Mouse (Mus musculus): ENCODE data around the gene Wwtr1.
A peak's percentile ranks its signal among the peaks of the same experiment; 100 is the strongest.

Wwtr1 gene

DNA sequence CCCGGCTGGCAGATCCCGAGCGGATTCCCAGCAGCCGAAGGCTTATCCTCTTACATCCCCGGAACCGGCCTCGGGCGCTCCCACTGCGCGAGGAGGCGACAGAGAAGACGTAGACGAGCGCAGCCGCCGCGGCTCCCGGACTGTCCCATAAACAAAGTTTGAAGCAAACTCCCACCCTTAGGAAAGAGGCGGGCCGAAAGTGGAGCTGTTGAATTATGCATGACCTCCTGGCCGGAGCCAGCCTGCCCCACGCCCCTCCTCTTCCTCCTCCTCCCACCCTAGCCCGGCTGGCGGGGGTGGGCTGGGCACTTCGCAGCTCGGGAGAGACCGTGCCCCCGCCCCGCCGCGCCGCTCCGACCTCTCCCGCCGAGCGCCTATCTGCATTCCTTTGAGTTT, at the start of gene Wwtr1:
Wwtr1 (minus strand) TSS at position 251 of the 396 bp plus-strand sequence.
- DNase-seq (ENCODE audit: low read depth, low spot score), result peak; percentile 86

DNA sequence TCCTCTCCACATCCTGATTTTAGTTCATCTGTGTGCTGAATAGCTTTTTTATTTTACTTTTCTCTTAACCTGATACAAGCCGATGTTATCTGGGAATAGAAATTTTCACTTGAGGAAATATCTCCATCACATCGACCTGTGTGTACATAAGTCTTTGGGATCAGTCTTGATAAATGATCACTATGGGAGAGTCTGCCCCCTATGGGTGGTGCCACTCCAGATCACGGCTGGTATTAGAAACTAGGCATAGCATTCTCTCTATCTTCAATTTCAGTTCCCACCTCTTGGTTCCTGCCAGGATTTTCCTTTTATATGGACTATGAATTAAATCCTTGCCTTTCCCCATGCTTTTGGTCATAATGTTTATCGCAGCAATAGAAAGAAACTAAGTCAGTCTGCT, 44.0 kb upstream of the Wwtr1 start:
- no peak for DNase-seq (ENCODE audit: low read depth, low spot score)

DNA sequence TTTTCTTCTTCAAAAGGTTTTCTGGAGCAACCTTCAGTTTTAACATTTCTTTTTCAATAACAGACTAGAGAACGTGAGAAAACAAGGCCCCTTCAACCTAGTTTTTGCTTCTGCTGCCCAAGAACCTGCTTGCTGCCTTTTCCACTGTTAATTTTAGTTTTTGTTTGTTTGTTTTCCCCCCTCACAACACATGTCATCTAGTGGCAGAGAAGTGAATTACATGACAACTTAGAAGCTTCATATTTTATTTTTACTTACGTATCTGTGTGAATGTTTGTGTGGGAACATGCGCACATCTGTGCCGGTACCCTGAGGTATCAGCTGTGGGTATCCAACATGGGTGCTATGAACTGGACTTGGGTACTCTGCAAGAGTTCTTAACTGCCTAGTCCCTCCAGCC, 39.9 kb upstream of the Wwtr1 start:
- no peak for DNase-seq (ENCODE audit: low read depth, low spot score)

DNA sequence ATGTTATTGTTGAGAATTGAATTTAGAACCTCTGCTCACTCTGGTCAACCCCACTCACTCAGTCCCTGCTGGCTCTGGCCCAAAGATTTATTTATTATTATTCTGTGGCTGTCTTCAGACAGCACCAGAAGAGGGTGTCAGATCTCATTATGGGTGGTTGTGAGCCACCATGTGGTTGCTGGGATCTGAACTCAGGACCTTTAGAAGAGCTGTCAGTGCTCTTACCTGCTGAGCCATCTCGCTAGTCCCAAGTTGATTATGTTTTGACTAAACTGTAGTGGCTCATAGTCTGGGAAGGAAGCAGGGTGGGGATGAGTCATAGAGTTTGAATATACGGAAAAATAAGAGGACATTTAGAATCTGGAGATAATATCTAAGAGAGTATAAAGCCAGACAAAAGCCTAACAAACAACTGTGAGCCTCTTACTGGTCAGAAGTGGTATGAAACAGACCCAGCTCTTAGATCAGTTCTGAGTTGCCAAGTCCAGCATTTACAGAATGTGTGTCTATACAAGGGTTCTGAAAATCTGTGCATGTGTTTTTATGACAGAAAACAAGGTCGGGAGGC, 36.8 kb upstream of the Wwtr1 start:
- no peak for DNase-seq (ENCODE audit: low read depth, low spot score)

DNA sequence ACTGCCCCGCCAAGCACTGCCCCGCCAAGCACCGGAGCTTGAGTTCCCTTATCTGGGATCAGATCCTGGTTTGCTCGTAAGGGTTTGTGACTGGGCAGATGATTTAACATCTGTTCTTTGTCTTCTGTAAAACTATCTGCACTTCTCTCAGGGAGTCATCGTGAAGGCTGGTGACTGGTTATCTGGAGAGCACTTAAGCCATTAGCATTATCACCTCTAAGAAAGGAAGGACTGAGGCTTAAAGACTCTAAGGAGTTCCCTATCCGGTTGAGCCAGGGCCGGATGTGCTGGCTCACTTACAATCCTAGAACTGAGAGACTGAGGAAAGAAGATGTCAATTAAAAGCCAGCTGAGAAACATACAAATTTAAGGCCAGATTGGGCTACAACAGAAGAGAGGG, 36.1 kb upstream of the Wwtr1 start:
- DNase-seq (ENCODE audit: low read depth, low spot score), result no peak

DNA sequence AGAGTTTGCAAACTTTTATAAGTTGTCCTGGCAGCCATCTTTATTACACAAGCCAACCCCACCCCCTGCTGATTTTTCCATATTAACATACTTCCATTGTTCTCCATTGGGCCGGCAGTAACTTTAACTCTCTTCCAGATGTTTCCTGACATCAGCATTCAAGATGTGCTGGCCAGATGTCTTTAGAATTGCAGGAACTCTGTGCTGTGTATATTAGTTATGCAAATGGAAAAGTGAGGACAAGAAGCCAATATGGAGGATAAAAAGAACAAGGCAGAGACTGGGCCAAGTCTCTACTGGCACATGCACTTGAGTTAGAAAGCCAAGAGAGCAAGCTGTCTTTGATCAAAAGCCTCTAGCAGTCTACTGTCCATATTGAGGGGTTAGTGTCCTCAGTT, 28.9 kb upstream of the Wwtr1 start:
- peak; percentile 33 for DNase-seq (ENCODE audit: low read depth, low spot score)

DNA sequence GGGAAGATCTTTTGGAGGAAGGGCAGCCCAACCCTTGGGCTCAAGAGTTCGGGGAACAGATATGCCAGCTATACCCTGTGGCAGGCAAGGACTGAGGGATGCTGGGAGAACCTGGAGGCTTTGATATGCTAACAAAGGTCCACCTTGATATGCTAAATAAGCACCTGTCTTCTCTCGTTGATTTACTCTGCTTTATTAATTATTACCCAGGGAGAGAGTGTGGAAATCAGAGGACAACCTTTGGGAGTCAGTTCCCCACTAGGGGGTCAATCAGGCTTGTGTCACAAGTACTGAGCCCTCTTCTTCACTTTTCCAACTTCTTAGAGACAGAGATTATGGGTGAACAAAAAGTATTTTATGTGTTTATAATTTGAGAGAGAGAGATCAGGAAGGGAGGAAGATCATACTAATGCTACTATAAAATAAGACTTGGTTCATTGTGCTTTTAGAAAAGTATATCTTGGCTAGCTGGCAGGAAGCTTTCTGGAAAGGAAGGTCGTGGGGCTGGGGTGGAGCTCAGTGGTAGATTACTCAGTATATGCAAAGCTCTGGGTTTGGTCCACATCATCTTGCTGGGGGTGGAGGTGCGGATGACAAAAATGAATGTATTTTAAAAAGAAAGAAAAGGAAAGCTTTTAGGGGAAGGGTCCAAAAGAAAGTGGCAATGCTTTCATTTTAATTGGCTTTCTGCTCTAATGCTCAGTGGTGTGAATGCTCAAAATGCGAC, 28.3 kb upstream of the Wwtr1 start:
- no peak for DNase-seq (ENCODE audit: low read depth, low spot score)

DNA sequence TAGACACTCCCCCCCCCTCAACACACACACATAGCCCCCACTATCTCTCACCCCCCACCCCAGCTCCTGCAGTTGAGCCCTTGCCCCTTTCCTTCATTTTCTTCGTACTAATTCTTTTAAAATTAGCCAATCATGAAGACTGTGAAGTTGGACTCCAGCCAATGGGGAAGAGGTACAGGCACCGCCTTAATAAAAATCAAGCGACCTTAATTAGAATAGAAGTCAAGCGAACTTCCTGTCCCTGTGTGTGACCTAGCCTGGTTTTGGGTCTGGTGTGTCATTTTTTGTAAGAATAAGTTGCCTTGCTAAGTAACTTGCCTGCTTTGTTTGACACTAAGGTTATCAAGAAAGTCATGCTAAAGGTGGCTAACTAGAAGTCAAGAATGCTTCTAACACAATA, 26.9 kb upstream of the Wwtr1 start:
- no peak for DNase-seq (ENCODE audit: low read depth, low spot score)

DNA sequence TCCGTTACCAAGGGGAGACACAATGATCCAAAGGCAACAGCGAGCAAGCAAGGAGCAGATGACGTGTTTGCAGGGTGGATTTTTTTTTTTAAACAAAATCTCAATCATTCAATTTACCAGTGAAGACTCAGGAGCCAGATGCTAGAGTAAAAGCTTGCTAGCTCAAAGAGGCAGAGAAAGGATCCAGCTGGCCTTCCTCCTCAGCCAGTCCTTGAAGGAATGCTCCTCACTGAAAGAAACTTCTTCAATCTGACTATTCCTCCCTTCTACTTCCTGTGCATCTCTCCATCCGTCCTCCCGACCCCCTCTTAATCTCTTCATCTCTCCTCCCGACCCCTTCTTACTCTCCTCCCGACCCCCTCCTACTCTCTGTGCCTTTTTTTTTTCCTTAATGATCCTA, 20.9 kb upstream of the Wwtr1 start:
- DNase-seq (ENCODE audit: low read depth, low spot score), result no peak

DNA sequence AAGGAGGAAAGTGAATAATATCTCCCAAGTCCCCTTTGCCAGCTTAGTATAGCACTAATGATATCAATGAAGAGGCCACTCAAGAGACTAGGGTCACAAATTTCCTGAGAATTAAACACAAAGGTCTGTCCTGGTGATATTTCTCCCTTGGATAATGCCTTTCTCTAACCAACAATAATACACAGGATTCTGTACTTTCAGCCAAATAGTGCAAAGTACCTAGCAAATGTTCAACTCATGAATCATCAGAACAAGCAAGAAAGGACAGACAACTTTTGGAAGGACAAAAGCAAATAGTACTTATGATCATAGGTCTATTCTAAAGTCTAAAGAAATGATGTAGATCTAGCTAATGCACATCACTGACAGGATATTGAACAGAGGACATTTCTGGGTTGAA, 19.8 kb upstream of the Wwtr1 start:
- DNase-seq (ENCODE audit: low read depth, low spot score), result no peak

DNA sequence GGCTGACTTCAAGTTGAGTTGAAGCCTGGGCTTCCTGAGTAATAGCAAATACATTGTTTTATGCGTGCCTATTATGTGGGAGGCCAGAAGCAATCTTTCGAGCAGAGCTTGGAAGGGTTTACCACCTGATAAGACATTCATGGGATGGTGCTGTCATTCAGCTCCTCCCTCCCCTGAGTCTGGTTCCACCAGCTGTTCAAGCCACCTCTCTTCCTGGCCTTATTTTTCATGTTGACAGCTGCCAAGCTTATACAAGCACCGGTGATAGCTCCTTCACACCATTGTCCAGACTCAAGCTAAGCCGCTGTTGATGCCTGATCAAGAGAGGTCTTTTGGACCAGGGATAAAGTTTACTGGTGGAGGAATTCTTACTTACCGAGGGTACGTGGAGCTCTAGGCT, 10.3 kb upstream of the Wwtr1 start:
- no peak for DNase-seq (ENCODE audit: low read depth, low spot score)

DNA sequence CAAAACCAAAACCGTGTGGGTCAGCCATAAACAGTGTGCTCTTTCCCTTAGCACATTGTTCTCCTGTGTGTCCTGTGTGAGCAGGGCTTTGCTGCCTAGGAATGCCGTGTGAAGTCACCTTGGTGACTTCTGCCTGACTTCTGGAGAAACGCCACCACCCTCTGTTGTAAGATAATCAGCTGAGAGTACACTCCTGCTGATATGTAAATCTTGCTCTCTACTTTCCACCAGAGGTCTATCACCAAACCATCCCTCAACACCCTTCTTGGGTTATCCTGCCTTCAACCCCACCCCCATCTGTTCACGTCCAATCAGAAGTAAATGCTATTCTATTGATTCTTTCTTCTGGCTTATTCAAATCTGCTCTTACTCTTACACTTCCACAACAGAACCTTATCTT, 7.8 kb upstream of the Wwtr1 start:
- DNase-seq (ENCODE audit: low read depth, low spot score), result no peak

DNA sequence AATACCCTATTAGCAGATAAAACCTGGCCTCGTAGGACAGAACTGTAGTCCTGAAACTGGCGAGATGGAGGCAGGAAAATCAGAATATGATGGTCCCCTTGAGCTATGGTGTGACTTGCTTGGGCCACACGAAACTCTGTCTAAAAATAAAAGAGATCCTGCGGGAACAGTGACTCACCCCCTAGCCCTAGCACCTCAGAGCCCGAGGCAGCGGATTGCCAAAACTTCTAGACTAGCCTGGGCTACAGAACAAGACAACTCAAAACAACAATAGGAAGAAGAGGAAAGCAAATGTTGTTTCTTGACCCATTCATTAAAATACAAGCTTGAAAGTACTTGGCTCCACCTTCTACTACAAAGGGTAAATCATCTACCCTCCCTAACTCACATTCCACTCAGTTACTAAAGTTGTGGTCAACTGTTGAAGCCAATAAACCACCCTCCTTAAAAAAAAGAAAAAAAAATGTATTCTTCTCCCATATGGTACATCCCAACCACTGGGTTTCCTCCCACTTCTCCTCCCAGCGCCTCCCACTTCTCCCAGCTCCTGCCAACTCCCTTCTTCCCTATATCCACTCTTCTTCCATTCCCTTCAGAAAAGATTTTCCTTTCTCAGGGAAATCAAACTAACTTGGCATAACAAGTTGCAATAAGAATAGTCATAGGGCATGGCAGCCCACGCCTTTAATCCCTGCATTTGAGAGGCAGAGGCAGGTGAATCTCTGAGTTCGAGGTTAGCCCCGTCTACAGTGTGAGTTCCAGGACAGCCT, 4.9 kb upstream of the Wwtr1 start:
- DNase-seq (ENCODE audit: low read depth, low spot score), result no peak

DNA sequence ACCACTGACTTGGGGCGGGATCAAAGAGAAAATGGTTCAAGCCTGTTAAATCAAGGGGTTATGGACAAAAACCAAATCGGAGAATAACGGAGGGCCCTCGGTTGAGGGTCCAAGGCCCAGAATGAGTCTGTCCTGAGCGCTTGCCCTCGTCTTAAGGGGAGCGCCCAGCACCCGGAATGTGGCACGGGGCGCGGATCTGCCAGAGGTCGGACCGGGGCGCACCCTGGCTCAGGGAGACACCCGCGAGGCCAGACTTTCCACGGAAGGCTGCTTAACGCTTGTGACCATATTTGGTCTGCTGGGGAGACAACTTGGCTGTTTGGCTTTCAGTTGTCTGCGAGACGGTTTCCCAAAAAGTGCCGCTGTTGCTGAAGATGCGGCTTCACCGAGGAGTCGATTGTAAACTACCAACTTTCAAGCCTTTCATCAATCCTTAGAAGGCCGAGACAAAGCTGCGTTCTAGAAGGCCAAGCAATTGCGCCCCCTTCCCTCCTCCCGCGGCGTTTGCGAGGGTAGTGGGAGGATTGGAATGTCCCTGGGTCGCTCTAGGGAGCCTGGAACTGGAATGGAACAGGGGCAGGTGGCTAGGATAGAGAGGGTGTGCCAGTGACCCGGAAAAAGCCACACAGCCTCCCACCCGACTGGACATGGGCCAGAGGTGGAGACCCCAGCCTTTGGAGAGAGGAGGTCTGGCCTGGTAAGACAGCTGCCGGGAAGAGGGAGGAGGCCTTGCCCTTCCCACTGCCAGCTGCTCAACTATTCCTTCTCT, 530 bp upstream of the Wwtr1 start:
- DNase-seq (ENCODE audit: low read depth, low spot score), result peak; percentile 53

DNA sequence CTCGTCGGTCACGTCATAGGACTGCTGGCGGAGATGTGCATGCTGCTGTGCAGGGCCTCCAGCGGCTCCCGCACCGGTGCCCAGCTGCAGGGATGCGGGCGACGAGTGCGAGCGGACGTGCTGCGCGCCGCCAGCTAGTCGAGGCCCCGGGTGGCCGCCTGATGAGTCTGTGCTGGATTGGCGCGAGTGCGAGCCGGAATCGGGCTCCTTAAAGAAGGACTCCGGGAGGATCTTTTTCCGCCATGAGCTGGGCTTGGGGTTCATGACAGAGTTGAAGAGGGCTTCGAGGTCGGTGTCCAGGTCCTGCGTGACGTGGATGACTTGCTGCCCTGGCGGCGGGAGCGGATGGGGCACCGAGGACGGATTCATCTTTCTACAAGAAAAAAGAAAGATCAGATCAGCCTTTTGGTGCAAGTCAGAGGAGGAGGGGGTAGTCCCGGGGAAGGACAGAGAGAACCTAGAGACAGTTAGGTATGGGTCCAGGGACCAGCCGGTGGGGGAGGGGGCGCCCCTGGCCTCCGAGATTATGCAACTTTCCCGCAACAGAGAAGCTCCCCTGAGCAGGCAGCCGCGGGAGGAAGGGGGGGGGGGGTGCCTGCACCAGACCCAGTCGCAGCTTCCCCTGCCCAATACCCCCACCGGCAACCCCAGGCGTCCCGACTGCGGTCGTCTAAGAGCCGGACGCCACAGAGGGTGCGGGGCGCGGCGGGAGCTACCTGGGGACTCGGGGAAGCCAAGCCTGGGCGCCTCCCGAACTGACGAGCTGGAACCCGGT, 638 bp downstream of the Wwtr1 start:
- DNase-seq (ENCODE audit: low read depth, low spot score), result peak; percentile 13

DNA sequence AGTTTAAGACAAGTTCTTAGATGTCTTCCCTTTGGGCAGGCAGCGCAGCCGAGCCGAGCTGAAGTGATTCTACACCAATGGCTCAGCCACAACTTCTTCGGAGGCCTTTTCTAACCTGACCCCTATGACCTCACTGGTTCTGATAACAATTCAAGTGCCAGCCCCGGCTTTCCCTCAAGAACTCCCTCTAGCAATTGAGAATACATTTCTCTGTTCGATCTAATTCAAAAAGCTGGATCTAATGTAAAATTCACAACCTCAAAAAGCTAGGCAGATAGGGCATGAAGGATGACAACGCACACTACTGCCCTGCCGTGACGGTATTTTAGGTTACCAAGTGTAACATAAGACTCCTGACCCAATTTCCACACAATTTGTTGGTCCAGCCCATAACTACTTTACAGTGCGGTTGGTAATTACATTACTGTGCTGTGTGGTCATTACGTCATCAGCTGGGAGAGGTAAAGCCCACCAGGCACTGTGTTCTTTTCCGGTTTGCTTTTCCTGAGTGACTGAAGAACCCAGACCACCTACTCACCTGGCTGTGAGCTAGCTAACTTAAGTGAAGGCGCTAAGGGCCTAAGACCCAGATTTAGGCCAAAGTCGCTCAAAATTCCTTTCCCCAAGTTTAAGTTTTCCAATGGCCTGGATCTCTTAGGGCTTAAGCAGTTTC, 1.7 kb downstream of the Wwtr1 start:
- peak; percentile 14 for DNase-seq (ENCODE audit: low read depth, low spot score)

DNA sequence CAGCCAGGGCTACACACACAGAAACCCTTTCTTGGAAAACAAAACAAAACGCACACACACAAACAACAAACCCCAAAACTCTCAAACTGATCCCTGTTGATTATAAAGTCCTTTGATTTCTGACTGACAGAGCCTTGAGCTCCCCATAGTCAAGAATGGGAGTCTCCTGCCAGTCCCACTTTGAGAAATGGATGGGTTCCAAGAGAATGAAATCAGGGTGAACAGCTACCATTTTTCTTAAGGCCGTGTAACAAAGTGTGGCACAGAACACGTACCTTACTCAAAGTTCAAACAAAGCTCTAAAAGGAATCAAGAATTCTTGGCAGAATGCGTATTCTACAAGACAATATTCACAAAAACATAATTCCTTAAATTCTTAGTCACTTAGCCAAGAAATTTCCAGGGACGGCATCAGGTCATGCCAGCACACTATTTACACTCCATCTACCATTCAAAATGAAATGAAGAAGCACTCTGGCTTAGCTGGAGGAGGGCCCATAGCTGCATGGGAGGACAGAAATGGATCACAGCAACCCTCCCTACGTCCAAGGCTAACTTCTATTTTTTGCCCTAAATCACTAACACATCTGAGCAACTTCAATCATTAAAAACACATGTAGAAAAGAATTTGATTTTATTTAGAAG, 3.3 kb downstream of the Wwtr1 start:
- no peak for DNase-seq (ENCODE audit: low read depth, low spot score)

DNA sequence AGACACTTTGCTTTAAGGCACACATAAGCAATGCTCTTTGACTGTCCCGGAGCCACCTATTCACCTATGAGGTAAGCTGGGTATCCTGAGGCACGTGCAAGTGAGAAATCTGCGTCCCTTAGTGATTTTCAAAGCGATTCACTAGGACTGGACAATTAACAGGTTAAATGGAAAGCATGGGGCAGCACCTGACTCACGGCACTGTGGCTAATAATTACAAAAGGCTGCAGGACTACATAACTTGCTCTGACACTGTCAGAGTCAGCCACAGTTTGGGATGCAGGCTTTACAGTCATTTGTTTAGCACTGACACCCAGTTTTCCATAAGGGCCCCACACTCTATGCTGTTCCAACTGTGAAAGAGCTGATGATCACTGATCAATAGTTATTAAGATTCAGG, 9.1 kb downstream of the Wwtr1 start:
- DNase-seq (ENCODE audit: low read depth, low spot score), result no peak

DNA sequence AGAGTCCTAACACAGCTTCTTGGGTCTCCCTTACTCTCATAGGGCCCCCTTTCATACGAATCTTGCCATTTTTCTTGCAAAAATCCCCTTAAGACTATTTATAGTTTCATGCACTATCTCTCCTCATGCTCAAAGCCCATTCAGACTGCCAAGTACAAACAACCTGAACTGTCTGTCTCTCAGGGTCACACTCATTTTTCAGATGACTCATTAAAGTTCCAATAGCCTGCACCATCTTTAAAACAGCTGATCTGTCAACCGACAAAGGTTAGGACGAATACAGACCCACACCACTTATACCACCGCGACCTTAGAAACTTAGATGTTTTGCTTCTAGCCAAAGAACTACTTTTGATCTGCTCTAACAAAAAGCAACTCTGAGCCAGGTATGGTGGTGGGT, 12.1 kb downstream of the Wwtr1 start:
- no peak for DNase-seq (ENCODE audit: low read depth, low spot score)

DNA sequence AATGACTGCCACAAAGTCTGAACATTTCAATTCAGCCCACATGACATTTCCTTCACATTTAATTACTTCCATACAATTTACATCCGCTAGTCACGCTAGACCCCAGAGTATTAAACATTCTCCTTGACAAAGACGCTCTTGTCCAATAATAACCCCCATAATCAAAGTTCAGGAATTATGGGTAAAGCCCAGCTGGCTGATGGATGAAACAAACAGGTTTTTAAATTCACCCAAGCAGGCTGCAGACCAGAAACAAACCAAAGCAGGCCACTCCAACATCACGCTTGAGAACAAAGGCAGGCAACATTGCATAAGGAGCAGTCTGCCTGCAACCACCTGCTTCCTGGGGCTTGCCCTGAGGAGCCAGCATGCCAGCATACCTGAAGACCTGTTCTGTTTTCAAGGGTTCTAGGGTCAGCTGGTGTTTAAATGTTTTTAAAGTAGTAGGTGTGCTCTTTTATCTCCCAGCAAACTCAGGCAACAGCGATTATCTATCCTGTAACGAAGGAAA, 12.7 kb downstream of the Wwtr1 start:
- no peak for DNase-seq (ENCODE audit: low read depth, low spot score)
